Mouse (Mus musculus) megakaryocyte, adult 5-6 weeks (primary cell): ENCODE measurements around the gene Tsx. TPM values are rescaled to one million over a fixed set of nuclear protein-coding genes. Genes with fewer than 3 reads are reported as not detected.

Experiments used
- ATAC-seq: 2 replicates; pipeline ENCODE4 v1.8.0; 2016; ENCODE audit warnings: mild to moderate bottlenecking, inconsistent platforms; ENCODE audit not compliant: poor library complexity, severe bottlenecking
- total RNA-seq, 2 experiments: library from RNA; stranded (forward) in 1 of 2; stranded (reverse) in 1 of 2; fragments of 153-499, 151-499 nt in 1 of 2; fragments of 221-1000, 200-1000 nt in 1 of 2; gene quantifications; 2 replicates each; pipeline versions ENCODE4 v1.2.3 to v1.2.4; 2015 to 2017

Tsx gene
- total RNA-seq, 2 experiments from 2014 or later = not detected

- ATAC-seq = no peak
Observed at GRCm38 (mm10) chrX:103472346-103472745, 58.1 kb downstream of the Tsx start.

Other genes with a start within 250 kb of the Tsx start
- gene Nap1l2, start 227.8 kb upstream of the Tsx start, total RNA-seq (2015) = 0.07 and 0.42 TPM in 2 replicates
- 0.33 and 0.94 TPM in 2 replicates for gene Nap1l2, start 227.8 kb upstream of the Tsx start, total RNA-seq (2017)
- gene Cdx4, start 93.1 kb upstream of the Tsx start, total RNA-seq (2015) = not detected in 2 replicates
- gene Cdx4, start 93.1 kb upstream of the Tsx start, total RNA-seq (2017) = not detected in 2 replicates
- not detected in 2 replicates for gene Chic1, start 58.0 kb upstream of the Tsx start, total RNA-seq (2015)
- gene Chic1, start 58.0 kb upstream of the Tsx start, total RNA-seq (2017) = 0.24 TPM in 1 of 2 replicates, not detected in the other
- not detected in 2 replicates for gene Gm26992, start 7.5 kb downstream of the Tsx start, total RNA-seq (2015)
- gene Gm26992, start 7.5 kb downstream of the Tsx start, total RNA-seq (2017) = not detected in 2 replicates
- 0.30 TPM in 1 of 2 replicates, not detected in the other for gene Zcchc13, start 216.1 kb downstream of the Tsx start, total RNA-seq (2015)
- gene Zcchc13, start 216.1 kb downstream of the Tsx start, total RNA-seq (2017) = not detected in 2 replicates